Mouse (Mus musculus) urinary bladder, adult 2 months (tissue): ENCODE data around the gene Nln. TPM values are rescaled to one million over a fixed set of nuclear protein-coding genes. Genes with fewer than 3 reads are reported as not detected.

Experiments
- DNase-seq: peaks from one replicate; pipeline ENCODE4 v3.0.0; 2022; ENCODE audit warnings: low spot score
- polyA plus RNA-seq: library from polyadenylated mRNA; depleted of rRNA; stranded (reverse); fragments of >200 nt; gene quantifications from 2 replicates; pipeline ENCODE4 v1.2.3, GENCODE M21; 2012

Gene Nln
- polyA plus RNA-seq, 1 experiment: 13.0 TPM

GRCm38 (mm10) chr13:104015246-104016105 is 93.9 kb downstream of the Nln start:
- no peak for DNase-seq

GRCm38 (mm10) chr13:104014038-104014437 is 95.4 kb downstream of the Nln start:
- DNase-seq: no peak

- DNase-seq: no peak
These were observed 96.0 kb downstream of the Nln start for GRCm38 (mm10) chr13:104013380-104013779.

GRCm38 (mm10) chr13:104012214-104012833 is 97.1 kb downstream of the Nln start:
- no peak for DNase-seq

- no peak for DNase-seq
These were observed 98.1 kb downstream of the Nln start for GRCm38 (mm10) chr13:104011289-104011688.

GRCm38 (mm10) chr13:104005231-104005845 is 104.1 kb downstream of the Nln start:
- DNase-seq: no peak

- no peak for DNase-seq
These were observed 115.3 kb downstream of the Nln start for GRCm38 (mm10) chr13:103994085-103994455.

- DNase-seq: no peak
These were observed 116.0 kb downstream of the Nln start for GRCm38 (mm10) chr13:103993142-103994084.

GRCm38 (mm10) chr13:103986660-103987059 is 122.8 kb downstream of the Nln start:
- DNase-seq: no peak

- no peak for DNase-seq
These were observed 123.7 kb downstream of the Nln start for GRCm38 (mm10) chr13:103985510-103986278.

GRCm38 (mm10) chr13:103982376-103982775 is 127.0 kb downstream of the Nln start:
- no peak for DNase-seq

- DNase-seq: no peak
These were observed 129.0 kb downstream of the Nln start for GRCm38 (mm10) chr13:103980414-103980813.

GRCm38 (mm10) chr13:103978286-103978866 is 131.0 kb downstream of the Nln start:
- peak; percentile 28 for DNase-seq

- no peak for DNase-seq
These were observed 131.6 kb downstream of the Nln start for GRCm38 (mm10) chr13:103977844-103978243.

GRCm38 (mm10) chr13:103976181-103976724 is 133.2 kb downstream of the Nln start:
- DNase-seq: no peak

- no peak for DNase-seq
These were observed 134.3 kb downstream of the Nln start for GRCm38 (mm10) chr13:103975101-103975500.

GRCm38 (mm10) chr13:103973977-103974376 is 135.4 kb downstream of the Nln start:
- no peak for DNase-seq
